Mouse (Mus musculus): Measurements from ENCODE around the gene Timm23. TPM values are rescaled to one million over a fixed set of nuclear protein-coding genes. Genes with fewer than 3 reads are reported as not detected.

Gene Timm23
- total RNA-seq, 4 experiments from 2014 or later, result 67.8 to 135 (median 88.5) TPM

Other genes starting within 250 kb of the Timm23 start
- gene Galnt15, start 172.9 kb downstream of the Timm23 start, total RNA-seq (2022), result 10 to 100 TPM; 11.3 to 15.3 (median 13.3) TPM
- 10 to 100 TPM; 28.1 to 32.3 (median 29.7) TPM for gene Oxnad1, start 116.5 kb downstream of the Timm23 start, total RNA-seq (2022)
- 10 to 100 TPM; 53.0 to 63.5 (median 57.2) TPM for gene Dph3, start 116.2 kb downstream of the Timm23 start, total RNA-seq (2022)
- gene Msmb, start 59.9 kb downstream of the Timm23 start, total RNA-seq (2022), result not detected
- 100 to 1,000 TPM; 139 to 231 (median 191) TPM for gene Ncoa4, start 42.0 kb downstream of the Timm23 start, total RNA-seq (2022)
- 10 to 100 TPM; 45.9 to 83.0 (median 54.5) TPM for gene Parg, start 51 bp upstream of the Timm23 start, total RNA-seq (2022)
- 10 to 100 TPM; 12.2 to 18.3 (median 15.2) TPM for gene Ogdhl, start 120.1 kb upstream of the Timm23 start, total RNA-seq (2022)
- not detected for gene 1700024G13Rik, start 186.5 kb upstream of the Timm23 start, total RNA-seq (2022)

Data from adrenal gland, adult 8-10 months (tissue).